Mouse (Mus musculus) urinary bladder, postnatal 10 days (tissue): ENCODE measurements around the gene Capg.

Source experiments
- DNase-seq: peaks from one replicate; pipeline ENCODE4 v3.0.0; 2022; ENCODE audit warnings: low spot score

The Capg gene

GRCm38 (mm10) chr6:72608662-72609184 is 64.5 kb downstream of the Capg start:
- no peak for DNase-seq

- no peak for DNase-seq
These were observed 66.1 kb downstream of the Capg start for GRCm38 (mm10) chr6:72610261-72610660.
